Comparison of ENCODE assay signal across 20 mouse cellular contexts in the genomic region with DNA sequence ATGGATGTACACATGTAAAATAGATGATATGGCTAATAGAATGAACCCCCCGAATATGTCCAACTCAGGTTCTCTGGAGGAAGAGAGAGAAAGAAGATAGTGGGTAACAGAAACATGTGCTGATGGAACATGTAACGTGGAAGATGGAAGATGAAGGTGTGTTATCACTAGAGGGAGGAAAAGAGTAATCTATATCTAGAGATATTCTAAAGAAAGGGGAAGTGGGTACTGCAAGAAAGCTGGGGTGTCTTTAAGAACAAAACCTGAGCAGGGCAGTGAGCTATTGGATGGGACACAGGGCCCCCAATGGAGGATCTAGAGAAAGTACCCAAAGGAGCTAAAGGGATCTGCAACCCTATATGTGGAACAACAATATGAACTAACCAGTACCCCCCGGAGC. TPM values are rescaled to one million over a fixed set of nuclear protein-coding genes. Genes with fewer than 3 reads are reported as not detected.
A peak's percentile ranks its signal among the peaks of the same experiment; 100 is the strongest.
DNase-seq lines count a peak whose midpoint lies in the region; ATAC-seq and TF ChIP-seq lines count a peak whose summit lies in the region.
"Had no signal": no experiment of that assay in that cellular context is flagged by ENCODE, and none has a peak within 500 bp of the region (broad histone marks: within the 10 kb centered on the region; RNA-seq: fewer than 3 reads in every experiment).

No protein-coding gene starts in this region.

- intact Hi-C loops in heart, postnatal 25 days (cut with DNase I): no loop called here

- TF ChIP-seq CTCF in layer of hippocampus, adult 2 months (conservative IDR thresholded peaks at IDR 0.05): no peak

- no peak overlapping the region for H3K4me3 ChIP-seq in layer of hippocampus, adult 2 months
- H3K4me3 ChIP-seq: embryonic facial prominence, embryonic 13.5 days; forebrain, embryonic 12.5 days; heart, embryonic 13.5 days; hindbrain, embryonic 12.5 days had no signal

- DNase-seq in B cell, adult 2 months: peak; percentile 14 to 16
- DNase-seq in MEL-GATA-1-ER (ENCODE audit: extremely low read depth, low read depth): peak; percentile 9
- no peak for DNase-seq in cerebellum, postnatal 36 days
- no peak for DNase-seq in heart, postnatal 25 days (ENCODE audit: low spot score)
- DNase-seq in layer of hippocampus, adult 2 months (ENCODE audit: low spot score in 2 of 2): no peak
- DNase-seq: adrenal gland, postnatal 25 days; cerebellum, adult 11 months; cerebellum, adult 8-10 months; cerebellum, postnatal 14 days; forebrain, postnatal 0 days; gastrocnemius, postnatal 14 days; heart, postnatal 4 days had no signal

- no peak overlapping the region for H3K27ac ChIP-seq in layer of hippocampus, adult 2 months
- H3K27ac ChIP-seq: embryonic facial prominence, embryonic 13.5 days; forebrain, embryonic 12.5 days; heart, embryonic 13.5 days; hindbrain, embryonic 12.5 days had no signal

- ATAC-seq in megakaryocyte, adult 5-6 weeks (ENCODE audit: poor library complexity, severe bottlenecking): 0 out of 2 replicates have a peak, but pooled peaks have one; percentile 40
- ATAC-seq: forebrain, postnatal 0 days; hindbrain, embryonic 16.5 days; inflammation-experienced regulatory T-cells, adult 6 months; intestine, postnatal 0 days had no signal

RNA-seq across cellular contexts. Expression of a gene that starts 38.9 kb away (rescaled TPM):
- total RNA-seq in megakaryocyte, adult 5-6 weeks (2015): 13.6 and 20.6 TPM in 2 replicates
- total RNA-seq in megakaryocyte, adult 5-6 weeks (2017): 21.9 and 24.9 TPM in 2 replicates
- total RNA-seq in heart, postnatal 25 days (2021): 10 to 100 TPM; 12.9 to 13.0 TPM
- 10 to 100 TPM; 53.7 to 53.8 TPM for total RNA-seq in layer of hippocampus, adult 2 months (2021)

Comparison
In these comparisons a context has a peak if more than half of its experiments do, and no peak if none do; other contexts are left out.
1. DNase-seq: peak in B cell, adult 2 months (2 of 2) and MEL-GATA-1-ER (single experiment); none in cerebellum, postnatal 36 days (0 of 2), heart, postnatal 25 days (single experiment) and layer of hippocampus, adult 2 months (0 of 2).